Mouse (Mus musculus) CH12.LX (cell line): ENCODE results near the gene Eef1g.

Experiments
- CHD1 ChIP-seq: IDR thresholded peaks from 2 replicates; pipeline ENCODE4 v1.6.1; 2012; ENCODE audit warnings: low read depth, low read length, improper control_type of control experiment, inconsistent platforms
- CTCF ChIP-seq, 2 experiments: IDR thresholded peaks in 1 of 2; conservative IDR thresholded peaks in 1 of 2; 2 replicates each; pipeline ENCODE4 v1.5.1; 2011 to 2012; ENCODE audit warnings: low read depth in 2 of 2, low read length in 2 of 2, improper control_type of control experiment in 1 of 2, inconsistent platforms in 1 of 2, mild to moderate bottlenecking in 1 of 2, moderate library complexity in 1 of 2
- E2F4 ChIP-seq: IDR thresholded peaks from 2 replicates; pipeline ENCODE4 v1.6.1; 2011; ENCODE audit warnings: low read depth, low read length, improper control_type of control experiment; ENCODE audit not compliant: insufficient replicate concordance
- GABPA ChIP-seq: IDR thresholded peaks from 2 replicates; pipeline ENCODE4 v1.6.1; 2012; ENCODE audit warnings: low read depth, low read length, improper control_type of control experiment, inconsistent platforms; ENCODE audit not compliant: insufficient replicate concordance
- KAT2A ChIP-seq: IDR thresholded peaks from 2 replicates; pipeline ENCODE4 v1.6.1; 2012; ENCODE audit warnings: low read length, improper control_type of control experiment, inconsistent platforms; ENCODE audit not compliant: insufficient replicate concordance
- MAFK ChIP-seq: IDR thresholded peaks from 2 replicates; pipeline ENCODE4 v1.6.1; 2011; ENCODE audit warnings: low read length, improper control_type of control experiment; ENCODE audit not compliant: insufficient replicate concordance
- POLR2A ChIP-seq: IDR thresholded peaks from 2 replicates; pipeline ENCODE4 v1.6.1; 2011; ENCODE audit warnings: low read depth, mild to moderate bottlenecking, improper control_type of control experiment, low read length
- RCOR1 ChIP-seq: conservative IDR thresholded peaks from 2 replicates; pipeline ENCODE4 v1.6.1; 2012; ENCODE audit warnings: low read depth, mild to moderate bottlenecking, inconsistent platforms, low read length, improper control_type of control experiment
- USF1 ChIP-seq: IDR thresholded peaks from 2 replicates; pipeline ENCODE4 v1.6.1; 2014; ENCODE audit warnings: low read depth, mild to moderate bottlenecking, inconsistent platforms, low read length, improper control_type of control experiment

- TF ChIP-seq POLR2A: no peak
- no peak for TF ChIP-seq CTCF (conservative IDR thresholded peaks at IDR 0.05 in 1 of 2, IDR thresholded peaks at IDR 0.05 in 1 of 2; ENCODE audit: low read depth in 2 of 2, low read length in 2 of 2)
- TF ChIP-seq GABPA: no peak
- no peak for TF ChIP-seq MAFK
- TF ChIP-seq CHD1: no peak
- no peak for TF ChIP-seq USF1
- TF ChIP-seq E2F4: no peak
- no peak for TF ChIP-seq RCOR1
- no peak for TF ChIP-seq KAT2A
These were observed 23.8 kb upstream of the Eef1g start for GRCm38 (mm10) chr19:8943047-8943446.
